Mouse (Mus musculus) heart, adult 9 months (tissue): ENCODE measurements around the gene Carns1.
"Not testable (repeated sequence)": the region's sequence is repeated elsewhere in the genome, so short reads cannot be mapped to it uniquely, and the experiment has no call there.

Experiments
- DNase-seq, 2 experiments: peaks; one replicate each; pipeline ENCODE4 v3.0.0; 2022; ENCODE audit warnings: low spot score in 2 of 2

Gene Carns1

GRCm38 (mm10) chr19:4150567-4151487 is 24.5 kb downstream of the Carns1 start:
- no peak for DNase-seq

DNA sequence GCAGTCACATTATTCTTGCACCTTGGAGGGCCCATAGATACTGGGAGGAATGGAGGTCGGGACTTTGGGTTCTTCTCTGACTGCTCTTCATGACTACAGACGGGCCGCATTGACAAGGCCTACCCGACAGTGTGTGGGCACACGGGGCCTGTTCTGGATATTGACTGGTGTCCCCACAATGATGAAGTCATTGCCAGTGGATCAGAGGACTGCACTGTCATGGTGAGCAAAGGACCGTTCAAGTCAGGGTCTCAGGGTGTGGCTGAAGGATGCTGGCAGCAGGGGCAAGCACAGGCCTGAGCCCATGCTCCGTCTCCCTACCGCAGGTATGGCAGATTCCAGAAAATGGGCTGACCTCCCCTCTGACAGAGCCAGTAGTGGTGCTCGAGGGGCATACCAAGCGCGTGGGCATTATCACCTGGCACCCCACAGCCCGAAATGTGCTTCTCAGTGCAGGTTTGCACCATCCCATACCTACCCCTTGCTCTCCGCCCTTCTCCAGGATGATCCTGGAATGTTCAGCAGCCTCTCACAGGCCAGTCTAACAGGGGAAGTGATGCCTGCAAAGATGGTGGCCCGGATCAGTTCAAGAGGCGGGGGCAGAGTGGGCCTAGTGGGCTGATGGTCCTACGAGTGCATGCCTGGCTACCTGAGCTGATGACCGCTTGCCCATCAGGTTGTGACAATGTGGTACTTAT is 25.4 kb downstream of the Carns1 start:
- DNase-seq: no peak

- no peak for DNase-seq
These were observed 26.0 kb downstream of the Carns1 start for GRCm38 (mm10) chr19:4149283-4149682.

DNA sequence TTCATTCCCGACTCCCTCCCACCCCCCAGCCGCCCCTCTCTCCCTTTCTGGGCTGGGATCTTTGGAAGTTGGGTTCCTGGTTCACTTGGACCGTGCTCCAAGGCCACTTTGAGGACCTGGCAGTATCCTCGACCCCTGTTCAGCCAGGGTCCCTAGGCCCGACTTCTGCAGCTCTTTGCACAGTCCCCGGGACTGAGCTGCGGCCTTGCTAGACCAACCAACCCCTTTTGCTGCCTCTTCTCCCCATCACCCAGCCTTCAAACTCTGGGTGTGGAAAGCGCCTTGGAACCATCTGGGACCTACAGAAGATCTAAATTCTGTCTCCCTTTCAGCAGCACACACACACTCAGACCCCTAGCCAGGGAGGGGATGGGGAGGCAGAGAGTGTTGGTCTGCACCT is 26.5 kb downstream of the Carns1 start:
- DNase-seq: no peak

DNA sequence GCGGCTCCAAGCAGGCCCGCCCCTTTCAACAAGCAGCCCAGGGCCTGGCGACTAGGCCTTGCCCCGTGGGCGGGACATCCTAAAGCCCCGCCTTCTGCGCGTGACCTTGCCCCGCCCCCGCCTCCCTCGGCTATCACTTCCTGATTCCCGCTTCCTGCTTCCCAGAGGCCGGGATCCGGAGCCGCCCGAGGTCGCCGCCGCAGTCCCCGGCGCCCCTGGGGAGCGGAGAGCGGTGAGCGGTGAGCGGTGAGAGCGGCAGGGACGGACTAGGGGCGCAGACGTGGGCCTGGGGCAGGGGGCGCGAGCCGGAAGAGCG is 26.8 kb downstream of the Carns1 start, which contains the start of gene Coro1b:
Gene Coro1b, plus strand, starts transcription at position 129 of the 316 bp plus-strand sequence.
- DNase-seq: peak; percentile 97 to 98

- no peak for DNase-seq
These were observed 27.3 kb downstream of the Carns1 start for GRCm38 (mm10) chr19:4147782-4148490.

DNA sequence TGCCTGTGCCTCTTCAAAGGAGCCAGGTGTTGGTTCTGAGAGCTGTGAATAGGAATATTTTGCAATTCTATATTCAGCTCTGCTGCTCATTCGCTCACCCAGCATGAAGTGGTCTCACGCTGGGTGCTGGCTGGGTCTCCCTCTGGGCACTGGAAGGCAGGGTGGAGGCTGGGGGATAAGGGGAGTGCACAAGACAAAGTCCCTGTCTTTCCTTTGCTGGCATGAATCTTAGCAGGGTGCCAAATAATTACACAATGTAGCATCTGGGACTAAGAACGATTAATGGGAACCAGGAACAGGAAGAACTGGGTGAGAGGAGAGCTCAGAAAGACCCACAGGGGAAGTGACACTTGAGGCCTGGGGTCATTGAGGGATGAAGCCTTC is 28.3 kb downstream of the Carns1 start:
- DNase-seq: no peak

DNA sequence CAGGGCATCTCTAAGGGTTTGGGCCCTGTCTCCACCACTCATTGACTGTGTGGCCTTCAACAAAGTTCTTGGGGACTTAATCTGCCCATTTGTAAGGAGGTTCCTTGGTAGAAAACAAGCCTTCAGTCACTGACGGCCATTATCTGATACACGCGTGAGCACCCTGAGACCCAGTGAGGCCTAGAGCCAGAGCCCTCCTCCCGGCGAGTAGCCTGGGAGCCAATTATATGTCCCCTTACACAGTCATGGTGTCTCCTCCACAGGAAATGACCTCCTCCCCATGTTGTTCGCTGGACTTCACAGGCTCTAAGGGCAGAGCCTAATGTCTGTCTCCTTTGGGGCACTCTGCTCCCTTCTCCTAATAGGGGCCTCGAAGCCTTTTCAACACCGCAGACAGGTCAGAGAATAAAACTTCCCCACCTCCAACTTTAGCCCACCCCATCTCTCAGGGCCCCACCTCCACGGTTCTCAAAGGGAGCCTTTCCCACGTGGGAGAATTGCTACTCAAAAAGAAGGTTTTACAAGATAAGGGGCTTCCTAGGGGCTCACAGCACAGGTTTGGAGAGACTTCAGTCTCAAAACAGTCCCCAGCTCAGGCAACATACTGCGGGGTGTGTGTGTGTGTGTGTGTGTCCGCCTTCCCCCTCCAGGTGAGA is 28.8 kb downstream of the Carns1 start:
- no peak for DNase-seq

DNA sequence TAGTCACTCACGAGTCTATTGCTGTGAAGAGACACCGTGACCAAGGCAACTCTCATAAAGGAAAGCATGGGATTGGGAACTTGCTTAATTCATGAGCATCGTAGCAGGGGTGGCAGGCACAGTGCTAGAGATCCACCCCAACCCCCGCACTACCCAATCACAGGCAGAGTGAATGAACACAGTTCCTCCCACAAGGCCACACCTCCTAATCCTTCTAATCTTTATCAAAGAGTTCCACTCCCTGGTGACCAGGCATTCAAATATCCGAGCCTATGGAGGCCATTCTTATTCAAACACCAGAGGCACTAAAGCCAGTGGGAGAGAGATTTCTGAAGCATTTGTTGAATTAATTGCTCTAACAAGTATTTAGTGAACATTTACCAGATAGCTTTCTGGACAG is 29.3 kb downstream of the Carns1 start:
- DNase-seq: no peak

- peak in 1 of 2 experiments; percentile 75 for DNase-seq
These were observed 30.5 kb downstream of the Carns1 start for GRCm38 (mm10) chr19:4144550-4145498.

DNA sequence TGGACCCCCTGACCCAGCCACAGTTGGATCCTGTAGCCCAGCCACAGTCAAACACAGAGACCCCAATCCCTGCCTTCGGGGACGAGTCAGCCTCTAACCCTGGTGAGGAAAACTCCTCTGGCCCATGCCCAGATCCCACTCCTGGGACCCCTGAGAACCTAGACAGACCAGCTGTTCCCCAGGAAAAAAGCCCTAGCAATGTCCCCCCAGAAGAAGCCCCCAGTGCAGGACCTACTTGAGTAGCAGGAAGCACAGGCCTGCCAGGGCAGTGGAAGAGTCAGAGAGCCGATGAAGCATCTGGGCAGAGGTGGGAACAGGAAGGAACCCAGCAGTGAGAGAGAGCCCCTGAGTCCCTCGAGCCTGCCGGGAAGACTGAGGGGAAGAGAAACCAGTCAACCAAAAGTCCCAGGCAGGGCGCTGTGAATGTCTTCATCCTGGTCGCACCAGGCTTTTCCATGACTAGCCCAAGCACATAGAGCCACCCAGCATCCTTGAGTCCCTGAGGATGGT is 31.5 kb downstream of the Carns1 start, which contains the start of gene Cabp4:
Gene Cabp4, minus strand, starts transcription at position 275 of the 510 bp plus-strand sequence.
- no peak for DNase-seq

GRCm38 (mm10) chr19:4142416-4143173 is 32.7 kb downstream of the Carns1 start:
- DNase-seq: no peak

DNA sequence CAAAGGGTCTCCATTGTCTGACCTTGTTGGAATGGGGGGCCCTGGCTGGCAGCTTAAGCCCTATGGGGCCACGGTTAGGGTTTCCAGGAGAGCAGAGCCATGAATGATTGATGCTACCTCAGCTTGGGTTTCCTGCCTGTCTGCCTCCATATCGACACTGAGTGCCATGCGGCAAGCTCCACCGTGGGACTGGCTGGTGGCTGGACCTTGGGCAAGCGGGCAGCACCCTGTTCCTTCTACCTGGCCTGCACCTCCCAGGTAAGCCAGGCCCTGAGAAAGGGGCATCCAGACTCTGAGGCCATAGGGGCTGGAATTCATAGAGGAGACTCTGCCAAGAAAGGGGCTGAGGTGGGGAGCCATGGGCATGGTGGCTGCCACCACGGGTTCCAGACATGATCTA is 35.1 kb downstream of the Carns1 start:
- DNase-seq: no peak

DNA sequence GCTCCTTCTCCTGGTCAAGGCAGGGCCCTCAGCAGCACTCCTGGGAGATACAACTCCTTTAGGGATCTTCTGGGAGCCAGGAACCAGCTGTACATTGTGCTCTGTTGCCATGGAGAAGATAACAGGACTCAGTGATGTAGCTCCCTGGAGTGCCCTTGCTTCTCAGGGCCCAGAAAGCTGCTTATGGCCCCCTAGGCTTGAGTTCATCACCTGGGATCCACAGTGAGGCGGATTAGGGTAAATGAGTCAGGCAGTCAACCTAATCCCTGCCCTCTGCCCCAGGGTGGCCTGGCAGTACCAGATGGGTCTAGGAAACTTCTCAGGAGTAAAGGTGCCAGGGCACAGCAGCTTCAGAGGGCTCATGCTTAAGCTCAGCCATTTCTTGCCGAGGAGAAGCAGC is 35.8 kb downstream of the Carns1 start, which contains the start of gene Gpr152:
Gene Gpr152, plus strand, starts transcription at position 342 of the 400 bp plus-strand sequence.
- no peak for DNase-seq

- DNase-seq: no peak
These were observed 37.4 kb downstream of the Carns1 start for GRCm38 (mm10) chr19:4137913-4138312.

GRCm38 (mm10) chr19:4136463-4136862 is 38.8 kb downstream of the Carns1 start:
- no peak for DNase-seq

DNA sequence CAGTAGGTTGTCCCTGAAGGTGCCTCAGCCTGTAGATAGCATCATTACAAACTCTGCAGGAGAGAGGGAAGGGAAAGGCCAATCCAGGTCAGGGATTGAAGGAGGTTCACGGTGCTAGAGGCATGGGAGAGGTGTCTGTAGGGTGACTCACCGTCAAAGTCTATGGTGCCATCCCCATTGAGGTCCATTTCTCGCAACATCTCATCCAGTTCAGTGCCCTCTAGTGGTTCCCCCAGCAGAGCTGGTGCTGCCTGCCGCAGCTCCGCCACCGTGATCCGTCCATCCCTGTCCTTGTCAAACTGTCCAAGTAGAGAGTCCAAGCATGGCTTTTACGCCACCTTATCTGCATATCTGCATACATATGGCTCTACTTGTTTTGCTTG is 39.3 kb downstream of the Carns1 start:
- DNase-seq: not testable (repeated sequence)

DNA sequence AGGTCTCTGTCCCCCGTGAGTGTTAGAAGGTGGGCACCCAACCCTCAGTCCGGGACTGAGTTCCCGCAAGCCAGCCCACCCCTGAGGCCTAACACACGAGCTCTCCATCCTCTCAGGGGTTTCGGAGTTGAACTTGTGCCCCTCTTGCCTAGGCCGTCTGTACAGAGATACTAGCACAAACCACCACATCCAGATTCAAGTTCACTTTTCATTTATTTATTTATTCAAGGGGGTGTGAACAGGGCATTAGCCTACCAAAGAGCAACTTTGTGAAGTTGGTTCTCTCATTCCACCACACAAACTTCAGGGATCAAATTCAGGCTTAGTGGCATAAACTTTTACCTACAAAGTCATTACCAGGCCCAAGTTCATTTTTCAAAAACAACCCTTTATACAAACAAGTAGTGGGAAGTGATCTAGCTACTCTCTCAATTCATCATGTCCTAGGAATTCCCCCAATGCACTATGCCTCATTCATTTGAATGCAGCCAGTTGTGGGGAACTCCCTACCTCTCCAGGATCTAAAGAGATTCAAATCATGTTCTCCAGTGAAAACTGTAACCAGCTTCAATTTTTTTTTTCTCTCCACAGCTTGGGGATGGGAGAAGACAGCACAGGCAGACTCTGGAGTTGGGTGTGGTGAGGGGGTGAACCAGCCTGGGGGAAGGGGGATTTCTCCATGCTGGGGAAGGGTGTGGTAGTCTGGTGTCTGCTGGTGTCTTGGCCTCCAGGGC is 39.9 kb downstream of the Carns1 start:
- not testable (repeated sequence) for DNase-seq

GRCm38 (mm10) chr19:4134354-4134753 is 40.9 kb downstream of the Carns1 start:
- DNase-seq: no peak
